ENCODE assay signal across 21 mouse cellular contexts in the genomic region with DNA sequence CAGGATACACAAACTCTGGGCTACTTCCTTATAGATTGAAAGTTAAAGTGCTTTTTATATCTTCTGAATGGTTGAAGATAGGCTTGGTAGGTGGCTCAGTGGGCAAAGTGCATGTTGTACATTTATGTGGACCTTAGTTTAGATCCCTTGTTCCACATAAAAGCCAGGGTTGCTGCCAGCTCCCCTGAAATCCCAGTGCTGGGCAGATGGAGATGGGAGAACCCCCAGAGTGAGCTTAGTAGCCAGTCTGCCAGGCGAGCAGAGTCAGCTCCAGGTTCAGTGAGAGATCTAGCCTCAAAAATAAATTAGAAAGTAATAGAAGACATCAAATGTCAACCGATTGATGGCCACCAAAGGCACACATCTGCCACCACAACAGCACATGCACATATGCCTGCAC. TPM values are rescaled to one million over a fixed set of nuclear protein-coding genes. Genes with fewer than 3 reads are reported as not detected.
A peak's percentile ranks its signal among the peaks of the same experiment; 100 is the strongest.
DNase-seq lines count a peak whose midpoint lies in the region; ATAC-seq and TF ChIP-seq lines count a peak whose summit lies in the region.
"Had no signal": no experiment of that assay in that cellular context is flagged by ENCODE, and none has a peak within 500 bp of the region (broad histone marks: within the 10 kb centered on the region; RNA-seq: fewer than 3 reads in every experiment).

No protein-coding gene starts in this region.

- peak overlapping the region; percentile 38; the same call in 1 of the 2 replicates for H3K9ac ChIP-seq in intestine, postnatal 0 days (ENCODE audit: low read depth, low read length)
- H3K9ac ChIP-seq in hindbrain, embryonic 12.5 days: no peak overlapping the region
- H3K9ac ChIP-seq: forebrain, embryonic 12.5 days; limb, embryonic 12.5 days; liver, embryonic 12.5 days; midbrain, embryonic 13.5 days; neural tube, embryonic 12.5 days had no signal

- H3K4me1 ChIP-seq in intestine, postnatal 0 days (replicated peaks; ENCODE audit: control insufficient read depth, insufficient read depth, low read length): no peaks in the 10 kb centered on the region
- no peaks in the 10 kb centered on the region for H3K4me1 ChIP-seq in hindbrain, embryonic 12.5 days
- H3K4me1 ChIP-seq: forebrain, embryonic 12.5 days; liver, embryonic 12.5 days; midbrain, embryonic 13.5 days; neural tube, embryonic 12.5 days had no signal

- no peaks in the 10 kb centered on the region for H3K36me3 ChIP-seq in intestine, postnatal 0 days (ENCODE audit: control insufficient read depth, insufficient read depth)
- H3K36me3 ChIP-seq in hindbrain, embryonic 12.5 days: no peaks in the 10 kb centered on the region
- H3K36me3 ChIP-seq: forebrain, embryonic 12.5 days; limb, embryonic 12.5 days; liver, embryonic 12.5 days; midbrain, embryonic 13.5 days; neural tube, embryonic 12.5 days had no signal

- 64% methylated on average over 2 of the region's 2 CpGs for WGBS in intestine, postnatal 0 days
- 84% methylated on average over 2 of the region's 2 CpGs for WGBS in hindbrain, embryonic 12.5 days

- no peak for TF ChIP-seq CTCF in intestine, postnatal 0 days (IDR thresholded peaks at IDR 0.05; ENCODE audit: low read depth)

- no peak overlapping the region; the same call in 1 of the 2 replicates for H3K27ac ChIP-seq in intestine, postnatal 0 days (ENCODE audit: low read depth, low read length)
- H3K27ac ChIP-seq in hindbrain, embryonic 12.5 days: no peak overlapping the region
- H3K27ac ChIP-seq: forebrain, embryonic 12.5 days; hindbrain, postnatal 0 days; limb, embryonic 12.5 days; liver, embryonic 12.5 days; midbrain, embryonic 13.5 days; neural tube, embryonic 12.5 days had no signal

- peak; percentile 92 for DNase-seq in brain, adult 2 months (ENCODE audit: low read depth, low spot score)
- peak; percentile 85 for DNase-seq in cerebellum, adult 11-12 months
- peak; percentile 64 to 74 for DNase-seq in cerebellum, postnatal 14 days
- no peak for DNase-seq in yolk sac, embryonic 10.5 days (ENCODE audit: low spot score)
- no peak for DNase-seq in layer of hippocampus, postnatal 10 days (ENCODE audit: low spot score in 2 of 2)
- DNase-seq: adrenal gland, adult 2 months; gastrocnemius, postnatal 10 days; heart, adult 18-20 months; heart, postnatal 36 days; kidney, adult 9 months; kidney, postnatal 36 days; right cerebral cortex, adult 18-20 months had no signal

- peak overlapping the region; percentile 14; the same call in 1 of the 2 replicates for H3K4me3 ChIP-seq in intestine, postnatal 0 days (ENCODE audit: low read depth, low read length)
- no peak overlapping the region for H3K4me3 ChIP-seq in hindbrain, embryonic 12.5 days
- H3K4me3 ChIP-seq: forebrain, embryonic 12.5 days; limb, embryonic 12.5 days; liver, embryonic 12.5 days; midbrain, embryonic 13.5 days; neural tube, embryonic 12.5 days had no signal

- H3K4me2 ChIP-seq in intestine, postnatal 0 days (replicated peaks; ENCODE audit: low read depth): peak overlapping the region; percentile 32; the same call in 1 of the 2 replicates
- H3K4me2 ChIP-seq in hindbrain, embryonic 12.5 days (replicated peaks): no peak overlapping the region
- H3K4me2 ChIP-seq: forebrain, embryonic 12.5 days; limb, embryonic 12.5 days; liver, embryonic 12.5 days; midbrain, embryonic 13.5 days; neural tube, embryonic 12.5 days had no signal

- no peaks in the 10 kb centered on the region for H3K27me3 ChIP-seq in intestine, postnatal 0 days (replicated peaks; ENCODE audit: control insufficient read depth, insufficient read depth, low read length)
- H3K27me3 ChIP-seq in hindbrain, embryonic 12.5 days: no peaks in the 10 kb centered on the region
- H3K27me3 ChIP-seq: forebrain, embryonic 12.5 days; limb, embryonic 12.5 days; midbrain, embryonic 13.5 days; neural tube, embryonic 12.5 days had no signal

- 0 out of 2 replicates have a peak, but pooled peaks have one; percentile 33 for ATAC-seq in intestine, postnatal 0 days
- ATAC-seq in hindbrain, embryonic 12.5 days (ENCODE audit: low FRiP score): no peak
- ATAC-seq: hindbrain, postnatal 0 days; liver, embryonic 12.5 days; midbrain, embryonic 13.5 days had no signal

- H3K9me3 ChIP-seq in intestine, postnatal 0 days (ENCODE audit: control insufficient read depth): no peaks in the 10 kb centered on the region
- H3K9me3 ChIP-seq in hindbrain, embryonic 12.5 days (replicated peaks): no peaks in the 10 kb centered on the region
- H3K9me3 ChIP-seq: forebrain, embryonic 12.5 days; limb, embryonic 12.5 days; liver, embryonic 12.5 days; midbrain, embryonic 13.5 days; neural tube, embryonic 12.5 days had no signal

RNA-seq across cellular contexts. Expression of a gene that starts 3.5 kb away (rescaled TPM):
- polyA plus RNA-seq in intestine, postnatal 0 days (2015; fragmentation: Nextera tagmentation; extraction: Ambion mirVana): 2,265 and 2,375 TPM in 2 replicates
- polyA plus RNA-seq in hindbrain, embryonic 12.5 days (2016; fragmentation: Nextera tagmentation; extraction: Ambion mirVana): 2.5 and 3.9 TPM in 2 replicates
- under 1 TPM; 0.55 to 0.98 TPM for total RNA-seq in layer of hippocampus, postnatal 10 days (2021)
- total RNA-seq: left cerebral cortex, adult 8-10 months had no signal

RNA-seq across cellular contexts. Expression of a gene that starts 25.8 kb away (rescaled TPM):
- polyA plus RNA-seq in intestine, postnatal 0 days (2015; fragmentation: Nextera tagmentation; extraction: Ambion mirVana): 30.9 and 33.7 TPM in 2 replicates
- 64.3 and 64.5 TPM in 2 replicates for polyA plus RNA-seq in hindbrain, embryonic 12.5 days (2016; fragmentation: Nextera tagmentation; extraction: Ambion mirVana)
- 10 to 100 TPM; 29.5 to 29.7 TPM for total RNA-seq in layer of hippocampus, postnatal 10 days (2021)

RNA-seq across cellular contexts. Expression of a gene that starts 39.9 kb away (rescaled TPM):
- 24.9 and 28.1 TPM in 2 replicates for polyA plus RNA-seq in intestine, postnatal 0 days (2015; fragmentation: Nextera tagmentation; extraction: Ambion mirVana)
- 30.6 and 37.1 TPM in 2 replicates for polyA plus RNA-seq in hindbrain, embryonic 12.5 days (2016; fragmentation: Nextera tagmentation; extraction: Ambion mirVana)
- 10 to 100 TPM; 38.7 to 39.0 TPM for total RNA-seq in layer of hippocampus, postnatal 10 days (2021)

Comparison
In these comparisons a context has a peak if more than half of its experiments do, and no peak if none do; other contexts are left out.
1. DNase-seq: peak in brain, adult 2 months (single experiment), cerebellum, adult 11-12 months (single experiment) and cerebellum, postnatal 14 days (2 of 2); none in yolk sac, embryonic 10.5 days (single experiment) and layer of hippocampus, postnatal 10 days (0 of 2).
2. RNA of a gene that starts 3.5 kb away (polyA plus RNA-seq): 2,265 to 2,375 TPM in intestine, postnatal 0 days; 2.5 to 3.9 TPM in hindbrain, embryonic 12.5 days; every median in the first group is over 100 times any median in the second.